Mouse (Mus musculus) adrenal gland (tissue): Measurements from ENCODE around the gene Cdk14.

Source experiments
- intact Hi-C: fragments of 180-260 bp; cut with DNase I; formaldehyde crosslinking; loops from one replicate; pipeline ENCODE4 v1.15.1; 2025

Cdk14 gene

DNA sequence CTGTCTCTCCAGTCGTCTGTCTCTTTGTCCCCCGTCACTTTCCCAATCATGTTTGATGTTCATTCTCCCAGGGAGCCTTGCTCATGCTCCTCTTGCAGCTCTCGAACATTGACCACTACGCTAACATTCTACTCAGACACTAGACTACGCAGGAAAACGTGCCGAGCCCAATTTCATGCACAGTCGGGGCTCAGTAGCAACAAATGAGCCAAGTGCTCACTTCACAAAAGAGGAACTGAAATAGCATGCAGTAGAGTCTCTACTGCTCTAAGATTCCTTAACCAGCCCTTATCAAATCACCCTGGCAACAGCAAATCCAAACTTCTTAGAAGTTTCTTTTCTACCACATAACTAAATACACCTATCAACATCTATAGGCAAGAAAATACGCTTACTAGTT, 214.1 kb downstream of the Cdk14 start:
- intact Hi-C loops = no loop called here

DNA sequence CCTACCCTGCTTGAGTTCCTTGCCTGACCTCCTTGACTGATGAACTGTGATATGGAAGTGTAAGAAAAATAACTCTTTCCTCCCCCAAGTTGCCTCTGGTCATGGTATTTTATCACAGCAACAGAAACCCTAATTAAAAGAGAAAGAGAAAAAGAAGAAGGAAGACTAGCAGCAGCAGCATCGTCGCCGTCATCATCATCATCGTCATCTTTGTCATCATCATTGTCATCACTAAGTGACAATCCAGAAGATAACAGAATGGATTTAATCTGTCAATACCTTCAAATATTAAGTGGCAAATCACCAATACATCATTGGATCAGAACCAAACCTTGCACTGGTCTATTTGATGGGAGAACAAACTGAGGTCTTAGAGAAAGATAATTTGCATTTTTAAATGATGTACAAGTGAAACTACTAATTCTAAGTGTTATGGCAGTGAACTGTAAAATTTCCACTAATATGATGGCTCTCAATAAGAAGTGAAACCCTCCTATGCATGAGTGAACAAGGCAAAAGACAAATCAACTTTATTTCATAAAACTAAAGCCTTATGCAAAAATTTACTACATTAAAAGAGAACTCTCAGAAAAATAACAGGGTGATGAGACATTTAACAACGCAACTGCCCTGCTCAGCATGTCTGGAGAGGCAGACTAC, 225.4 kb downstream of the Cdk14 start:
- intact Hi-C loops = no loop called here

DNA sequence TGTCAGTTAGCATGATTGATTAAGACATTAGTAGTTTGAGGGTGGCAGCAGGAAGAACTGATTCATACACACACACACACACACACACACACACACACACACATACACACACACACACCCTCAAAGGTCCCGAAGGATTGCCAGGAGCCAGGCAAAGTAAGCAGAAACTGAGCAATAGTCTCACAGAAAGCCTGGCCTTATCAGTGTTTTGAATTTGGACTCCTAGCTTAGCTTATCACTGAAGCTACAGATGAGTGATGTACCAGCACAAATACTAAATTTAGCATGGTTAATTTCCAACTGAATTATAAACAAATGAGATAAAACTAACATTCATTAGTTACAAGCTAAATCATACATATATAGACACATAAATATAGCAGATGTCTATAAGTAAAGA, 230.5 kb downstream of the Cdk14 start:
- intact Hi-C loops = no loop called here

DNA sequence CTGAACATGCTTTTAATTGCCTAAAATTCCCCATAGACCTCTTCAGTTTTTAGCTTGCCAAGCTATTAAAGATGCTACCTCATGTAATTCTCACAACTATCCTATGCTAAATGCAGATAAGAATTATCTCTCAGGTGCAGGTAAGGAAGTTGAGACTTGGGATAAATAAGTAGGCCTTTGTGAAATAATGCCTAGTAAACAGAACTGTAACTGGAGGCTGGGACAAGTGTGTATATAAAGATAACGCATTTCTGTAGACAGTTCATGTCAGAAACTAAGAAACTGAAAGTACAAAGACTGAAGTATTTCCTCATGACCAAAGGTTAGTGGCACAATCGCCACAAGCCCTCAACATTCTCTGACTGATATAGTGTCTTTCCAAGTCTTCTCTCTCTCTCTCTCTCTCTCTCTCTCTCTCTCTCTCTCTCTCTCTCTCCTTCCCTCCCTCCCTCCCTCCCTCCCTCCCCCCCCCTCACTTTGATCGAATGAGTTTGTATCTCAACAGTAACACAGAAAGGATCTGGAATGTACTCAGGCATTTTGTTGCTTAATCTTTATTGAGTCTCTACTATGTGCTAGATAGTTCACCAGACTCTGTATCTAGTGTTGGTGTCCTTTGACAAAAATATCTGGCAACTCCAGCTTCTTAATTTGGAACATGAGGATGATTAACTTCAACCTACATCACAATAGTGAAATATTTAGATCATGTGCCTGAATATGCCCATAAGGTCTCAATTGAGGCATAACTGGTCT, 233.9 kb downstream of the Cdk14 start:
- intact Hi-C loops = no loop called here

DNA sequence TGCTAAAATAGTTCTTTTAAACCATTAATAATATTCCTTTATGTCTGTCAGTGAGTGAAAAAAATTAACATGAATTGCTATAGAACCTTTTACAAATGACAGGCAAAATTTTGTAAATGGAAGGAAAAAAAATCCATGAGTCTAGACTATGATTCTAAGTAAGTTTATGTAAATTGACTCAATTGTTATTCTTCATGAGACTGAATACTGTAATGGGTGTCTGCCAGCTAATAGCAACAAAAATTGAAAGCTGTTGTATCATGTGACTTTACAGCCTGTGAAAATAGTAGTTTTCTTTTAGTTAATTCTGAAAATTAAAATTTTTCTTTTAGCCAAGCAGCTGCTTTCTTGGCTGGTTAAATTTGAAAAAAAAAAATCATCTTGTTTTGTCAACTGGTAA, 234.6 kb downstream of the Cdk14 start:
- intact Hi-C loops = no loop called here

DNA sequence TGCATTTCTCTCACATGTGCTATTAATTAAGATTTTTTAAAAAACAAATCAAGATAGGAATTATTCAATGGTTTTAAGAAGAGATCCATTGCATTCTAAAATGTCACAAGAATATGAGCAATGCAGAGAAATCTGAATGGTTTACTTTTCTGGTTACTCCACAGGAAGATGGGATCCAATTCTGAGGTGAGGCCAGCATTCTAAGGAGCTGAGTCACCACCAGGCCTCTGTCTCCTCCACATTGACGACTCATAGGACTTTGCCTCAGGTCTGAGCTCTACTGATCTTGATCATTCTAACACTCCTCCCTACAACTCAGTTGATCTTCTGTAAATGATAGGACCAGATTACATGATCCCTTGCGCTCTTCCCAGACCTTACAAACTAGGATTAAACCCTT, 239.4 kb downstream of the Cdk14 start:
- intact Hi-C loops = no loop called here

DNA sequence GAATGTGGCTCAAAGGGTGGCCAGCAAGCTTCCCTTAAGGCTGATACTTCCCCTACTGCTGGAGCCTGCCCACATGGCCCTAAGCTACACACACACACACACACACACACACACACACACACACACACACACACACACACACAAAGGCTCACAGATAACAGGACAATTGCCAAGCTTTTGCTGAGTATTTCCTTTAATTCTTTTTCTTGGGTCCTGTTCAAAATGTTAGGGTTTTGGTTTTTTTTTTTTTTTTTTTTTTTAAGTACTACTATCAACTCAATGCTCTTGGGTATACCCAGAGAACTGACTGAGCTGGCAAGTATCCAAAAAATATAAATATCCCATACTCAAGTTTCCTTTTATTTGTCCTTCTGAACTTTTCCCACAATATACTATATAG, 239.8 kb downstream of the Cdk14 start:
- intact Hi-C loops = no loop called here

DNA sequence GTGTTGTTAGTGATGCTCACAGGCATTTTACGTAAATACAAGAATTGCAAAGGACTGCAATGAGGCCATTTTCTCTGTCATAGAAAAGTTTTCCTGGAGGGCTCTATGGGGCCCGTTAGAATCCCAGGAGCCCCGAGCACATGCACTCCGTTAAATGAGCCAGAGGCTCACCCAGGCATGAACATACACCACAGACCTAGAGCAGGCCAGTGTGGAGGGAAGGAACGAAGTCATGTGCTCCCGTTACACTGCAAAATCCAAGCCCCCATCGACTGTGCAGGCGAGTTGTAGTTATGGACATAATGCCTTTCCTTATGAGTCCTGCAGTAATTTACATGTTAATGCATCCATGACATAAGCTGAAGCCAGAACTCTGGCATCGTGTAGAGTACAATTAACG, 244.1 kb downstream of the Cdk14 start:
- intact Hi-C loops = no loop called here

DNA sequence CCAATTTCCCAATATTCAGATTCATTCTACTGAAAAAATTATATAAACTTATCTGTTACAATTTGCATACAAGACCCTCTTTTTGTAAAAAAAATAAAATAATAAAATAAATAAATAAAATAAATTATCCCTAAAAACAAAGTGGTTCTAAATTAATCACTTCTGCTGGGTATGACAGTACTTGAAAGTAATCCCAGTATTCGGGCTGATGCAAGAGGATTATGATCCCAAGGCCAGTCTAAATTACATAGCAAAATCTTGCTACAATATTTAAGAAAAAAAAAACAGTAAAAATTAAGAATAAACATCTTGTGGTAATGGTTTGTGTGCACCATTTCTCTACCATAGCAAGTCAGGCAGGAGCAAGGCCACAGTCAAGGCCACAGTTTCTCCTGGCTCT, 244.5 kb downstream of the Cdk14 start:
- intact Hi-C loops = no loop called here

DNA sequence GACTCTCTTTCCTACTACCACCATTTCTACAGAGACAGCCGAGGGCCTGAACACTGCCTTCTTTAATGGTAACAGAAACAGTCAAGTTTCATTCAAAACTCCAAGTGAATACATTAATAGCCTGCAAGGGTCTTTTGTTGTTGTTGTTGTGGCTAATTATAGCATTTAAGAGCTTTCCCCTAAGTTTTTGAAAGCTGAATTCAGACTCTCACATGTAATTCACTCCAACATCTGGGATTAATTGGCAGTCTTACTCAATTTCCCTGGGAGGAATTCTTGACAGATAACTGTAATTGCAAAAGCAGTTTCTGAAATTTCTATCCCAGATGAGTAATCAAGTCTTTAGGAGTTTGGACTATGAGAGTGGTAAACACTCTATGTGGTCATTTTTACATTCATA, 245.0 kb downstream of the Cdk14 start:
- intact Hi-C loops = no loop called here

DNA sequence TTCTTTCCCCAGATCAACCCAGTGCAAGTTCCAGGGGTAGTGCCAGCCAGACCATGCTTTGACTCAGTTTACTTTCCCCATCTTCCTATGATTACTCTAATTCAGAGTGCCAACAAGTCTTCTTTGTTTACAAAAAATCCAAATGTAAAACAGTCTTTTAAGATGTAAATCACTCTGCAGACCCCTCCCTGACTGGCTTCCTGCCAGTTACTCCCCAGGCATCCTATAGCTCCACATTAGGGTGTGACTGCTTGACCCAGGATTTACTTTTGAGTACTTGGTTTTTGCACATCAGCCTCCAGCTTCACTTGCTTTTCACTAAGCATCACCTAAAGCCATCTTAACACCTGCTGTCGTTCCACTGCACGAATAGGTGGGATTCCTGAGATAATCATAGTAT, 254.0 kb downstream of the Cdk14 start:
- intact Hi-C loops = no loop called here

DNA sequence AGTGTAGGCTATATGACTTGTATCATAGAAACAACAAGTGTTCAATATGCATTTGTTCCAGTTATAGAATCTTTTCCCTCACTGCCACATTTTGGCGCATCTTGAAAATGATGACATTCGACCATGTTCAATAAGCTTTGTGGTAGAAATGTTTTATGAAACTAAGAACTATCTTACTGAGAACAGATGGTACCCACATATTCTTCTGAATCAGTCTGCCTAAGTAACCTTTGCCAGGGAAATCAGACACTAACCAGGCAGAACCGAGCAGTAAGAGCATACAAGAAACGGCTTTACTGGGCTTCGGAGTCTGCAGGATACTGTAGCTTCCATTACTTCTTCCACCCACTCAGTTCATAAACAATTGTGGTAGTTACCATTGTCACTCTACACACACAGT, 255.8 kb downstream of the Cdk14 start:
- intact Hi-C loops = no loop called here

DNA sequence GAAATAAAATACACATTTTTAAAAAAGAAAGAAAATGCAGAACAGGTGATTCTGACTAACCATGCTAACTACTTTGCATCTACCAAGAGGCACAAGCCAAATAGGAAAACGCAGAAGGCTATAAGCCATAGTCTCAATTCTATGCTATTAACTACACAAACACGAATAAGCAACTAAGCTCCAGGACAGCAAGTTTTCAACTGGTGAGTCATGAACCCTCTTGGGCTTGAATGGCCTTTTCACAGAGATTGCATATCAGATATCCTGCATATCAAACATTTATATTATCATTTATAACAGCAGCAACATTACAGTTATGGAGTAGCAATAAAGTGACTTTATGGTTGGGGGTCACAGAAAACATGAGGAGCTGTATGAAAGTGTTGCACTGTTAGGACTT, 256.3 kb downstream of the Cdk14 start:
- intact Hi-C loops = no loop called here

DNA sequence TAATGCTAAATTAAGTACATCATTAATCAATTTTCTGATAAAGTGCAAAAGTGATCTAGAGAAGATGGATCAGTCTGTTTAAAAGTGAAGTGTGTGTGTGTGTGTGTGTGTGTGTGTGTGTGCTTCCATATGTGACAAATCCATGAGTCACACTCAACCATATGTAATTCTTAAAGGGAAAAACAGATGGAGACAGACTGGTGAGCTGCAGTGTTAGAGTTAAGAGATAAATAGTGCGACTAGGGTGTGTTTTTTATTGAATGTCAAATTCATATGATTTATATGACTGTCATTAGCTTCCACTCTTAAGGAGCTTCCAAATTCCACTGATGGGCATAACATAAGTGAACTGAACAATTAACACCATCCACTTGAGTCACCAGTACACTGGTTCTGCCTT, 260.6 kb downstream of the Cdk14 start:
- intact Hi-C loops = no loop called here

DNA sequence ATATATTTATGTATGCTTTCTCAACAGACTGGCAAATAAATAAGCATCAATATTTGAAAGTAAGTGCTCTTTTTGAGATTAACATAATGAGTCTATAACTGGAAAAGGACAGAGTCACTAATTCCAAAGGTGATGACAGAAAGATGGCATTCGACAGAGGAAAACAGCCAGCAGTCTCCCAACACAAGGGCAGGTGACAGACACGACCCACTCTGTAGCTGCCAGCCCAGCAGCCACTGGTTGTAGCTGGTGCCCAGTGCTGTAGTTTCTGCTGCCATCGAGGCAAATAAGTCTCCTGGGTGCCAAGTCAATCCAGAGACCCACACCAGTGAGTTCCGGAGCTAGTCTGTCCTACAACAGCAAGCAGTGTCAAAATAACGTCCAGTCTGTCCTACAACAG, 280.3 kb downstream of the Cdk14 start:
- intact Hi-C loops = no loop called here

DNA sequence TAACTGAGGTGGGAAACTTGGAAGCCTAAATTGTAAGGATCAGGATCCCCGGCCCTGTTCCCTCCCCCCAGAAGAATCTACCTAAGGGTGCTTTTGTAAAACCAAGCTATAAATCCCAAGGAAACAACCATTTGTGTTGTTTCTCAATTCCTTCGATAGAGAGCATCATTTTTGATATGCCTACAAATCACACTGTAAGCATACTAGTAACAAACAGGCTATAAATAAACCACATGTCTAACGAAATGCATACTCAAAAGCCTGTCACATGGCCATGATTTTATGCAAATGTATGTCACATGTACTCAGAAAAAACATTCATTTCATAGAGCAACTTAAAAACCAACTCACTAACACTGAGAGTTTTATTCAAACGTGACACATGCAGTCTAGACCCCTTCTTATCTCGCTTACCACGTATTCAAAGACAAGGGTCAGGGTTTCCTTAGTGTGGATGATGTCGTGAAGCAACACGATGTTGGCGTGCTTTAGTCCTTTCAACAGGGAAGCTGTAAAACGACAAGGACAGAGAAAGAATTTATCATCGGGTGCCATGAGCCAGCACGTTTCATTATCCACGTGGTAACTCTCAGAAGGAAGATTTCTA, 285.1 kb downstream of the Cdk14 start:
- intact Hi-C loops = no loop called here

DNA sequence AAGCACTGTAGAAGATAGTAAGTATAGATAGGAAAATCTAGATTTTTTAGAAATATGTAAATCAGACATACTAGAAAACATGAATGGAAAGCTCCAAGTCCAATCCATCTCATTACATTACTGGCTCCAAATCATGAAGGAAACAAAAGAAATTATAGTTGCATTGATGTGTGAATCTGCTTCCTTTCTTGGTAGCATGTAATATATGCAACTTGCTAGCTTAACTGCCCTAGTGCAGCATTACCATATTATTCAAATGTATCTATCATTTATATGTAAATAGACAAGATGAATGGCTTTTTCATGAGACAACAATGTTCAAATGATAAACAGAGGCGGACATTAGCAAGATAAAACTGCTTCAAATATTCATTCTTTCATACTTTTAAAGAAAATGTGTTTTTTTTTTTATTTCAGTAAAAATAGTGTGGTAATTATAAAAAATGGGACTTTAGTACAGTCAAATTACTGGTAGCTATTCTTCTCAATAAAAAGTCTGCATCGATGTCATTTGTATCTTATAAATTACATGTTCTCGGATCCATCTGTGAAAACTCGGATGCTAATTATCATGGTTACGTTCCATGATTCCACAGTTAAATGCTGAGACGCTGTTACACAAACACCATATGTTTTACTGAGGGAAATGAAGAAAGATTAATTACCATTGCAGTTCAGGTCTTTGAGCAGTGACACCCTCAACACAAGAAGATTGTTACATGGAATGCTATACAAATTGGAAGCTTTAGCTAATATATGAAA, 285.8 kb downstream of the Cdk14 start:
- intact Hi-C loops = no loop called here

DNA sequence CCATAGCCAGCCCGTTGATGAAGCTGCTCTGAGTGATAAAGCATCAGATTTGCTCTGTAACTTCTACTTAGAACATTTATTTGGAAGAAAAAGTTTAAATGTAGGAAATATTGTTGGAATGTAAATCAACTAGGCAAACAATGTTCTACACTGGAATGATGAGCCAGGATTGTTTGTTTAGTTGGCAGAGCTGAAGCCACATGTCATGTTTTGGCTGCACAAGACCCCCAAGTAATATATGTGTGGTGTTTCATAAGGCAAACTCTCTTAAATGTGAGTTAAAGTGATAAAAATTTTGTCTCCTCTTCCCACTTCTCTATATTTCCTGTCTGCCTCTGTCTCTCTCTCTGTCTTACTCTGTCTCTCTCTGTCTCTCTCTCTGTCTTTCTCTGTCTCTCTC, 291.3 kb downstream of the Cdk14 start:
- intact Hi-C loops = no loop called here

DNA sequence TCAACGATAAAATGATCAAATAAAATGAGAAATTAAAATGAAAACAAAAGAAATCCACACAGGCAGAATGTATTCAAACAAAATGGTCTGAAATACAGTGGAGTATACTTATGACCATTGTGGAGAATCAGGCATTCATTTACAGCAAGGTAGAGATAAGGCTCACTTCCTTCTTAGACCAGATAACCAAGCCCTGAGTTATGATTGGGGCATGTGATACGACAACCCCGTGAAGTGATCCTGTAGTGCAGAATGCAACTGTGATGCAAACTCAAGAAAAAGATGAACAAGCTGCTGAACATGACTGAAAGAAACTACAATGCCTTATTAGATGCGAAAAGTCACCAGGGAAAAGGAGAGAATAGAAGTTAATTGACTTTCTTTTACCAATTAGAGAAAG, 295.5 kb downstream of the Cdk14 start:
- intact Hi-C loops = no loop called here

DNA sequence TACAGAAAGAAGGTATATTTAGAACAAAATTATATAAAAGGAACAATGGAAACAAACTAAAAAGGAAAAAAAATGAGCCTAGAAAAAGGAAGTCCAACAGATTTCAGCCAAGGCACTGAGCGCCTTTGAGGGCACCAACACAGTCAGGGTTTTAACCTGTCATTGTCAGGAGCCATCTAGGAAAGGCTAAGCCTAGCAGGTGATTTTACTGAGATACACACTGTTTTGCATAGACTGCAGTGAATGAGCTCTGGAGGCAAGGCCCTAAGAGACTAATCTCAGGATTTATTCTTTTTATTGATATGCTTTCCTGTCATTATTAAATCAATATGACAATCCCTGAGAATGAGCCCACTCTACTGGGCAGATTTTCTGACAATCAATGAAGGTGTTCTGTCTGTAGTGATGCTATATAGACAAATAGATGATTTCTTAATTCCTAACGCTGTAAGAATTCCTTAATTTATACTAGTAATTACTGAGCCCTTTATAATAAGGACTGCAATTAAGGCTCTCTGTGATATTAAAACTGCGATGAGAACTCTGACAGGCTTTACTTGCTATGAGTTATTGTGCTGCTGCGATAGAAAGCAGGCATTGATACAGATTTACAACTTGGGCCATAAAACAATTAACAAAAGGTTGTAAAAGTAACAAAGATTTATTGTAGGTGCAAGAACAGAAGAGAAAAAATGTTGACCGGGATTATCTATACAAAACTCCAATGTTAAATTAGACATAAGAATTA, 303.2 kb downstream of the Cdk14 start:
- intact Hi-C loops = no loop called here

DNA sequence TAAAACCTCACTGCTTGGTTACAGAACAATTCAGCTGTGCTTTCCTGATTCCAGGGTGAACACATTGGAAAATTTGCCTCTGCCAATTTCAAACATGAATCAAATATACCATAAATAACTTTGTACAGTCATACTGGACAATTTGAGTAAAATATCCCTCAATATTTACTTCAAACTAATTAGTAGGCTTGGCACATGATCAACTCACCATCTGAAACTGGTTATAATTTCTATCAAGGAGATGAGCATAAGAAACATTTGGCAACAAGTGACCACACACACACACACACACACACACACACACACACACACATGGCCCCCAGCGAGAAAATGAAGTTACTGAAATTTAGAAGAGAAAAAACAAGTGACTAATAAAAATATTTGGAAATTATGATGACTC, 304.6 kb downstream of the Cdk14 start:
- intact Hi-C loops = no loop called here
